13 mouse cellular contexts compared by ENCODE assay signal in the genomic region with DNA sequence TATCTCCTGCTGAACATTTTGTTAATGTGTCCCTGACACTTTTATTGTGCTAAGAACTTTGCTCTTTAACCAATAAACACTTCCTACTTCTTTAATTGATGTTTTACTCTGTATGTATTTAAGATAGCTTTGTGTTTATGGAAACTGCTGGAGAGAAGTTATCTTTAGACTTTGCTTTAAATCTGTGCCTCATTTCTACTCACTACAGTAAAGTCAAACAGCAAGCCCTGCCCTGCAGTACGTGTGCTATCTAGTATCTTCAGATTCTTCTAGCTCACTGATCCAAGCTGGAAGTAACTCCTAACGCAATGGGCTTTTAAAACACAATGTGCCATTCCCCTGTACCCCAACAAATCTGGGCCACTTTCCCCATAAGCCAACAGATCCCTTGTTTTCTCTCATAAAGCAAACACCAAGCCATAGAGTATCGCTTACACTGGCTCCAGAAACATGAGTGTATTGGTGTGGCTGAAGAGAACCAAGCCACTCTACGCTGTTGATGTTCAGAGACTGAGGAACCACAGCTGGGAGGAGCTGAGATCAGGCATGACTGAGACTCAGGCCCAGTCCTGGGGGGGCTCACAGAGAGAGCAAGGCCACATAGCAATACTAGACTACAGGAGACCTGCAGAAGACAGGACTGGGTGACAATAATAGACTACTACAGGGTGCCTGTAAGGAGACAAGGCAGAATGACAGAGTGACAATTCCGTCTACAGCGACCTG. TPM values are rescaled to one million over a fixed set of nuclear protein-coding genes. Genes with fewer than 3 reads are reported as not detected.
A peak's percentile ranks its signal among the peaks of the same experiment; 100 is the strongest.
DNase-seq lines count a peak whose midpoint lies in the region; ATAC-seq and TF ChIP-seq lines count a peak whose summit lies in the region.
"Had no signal": no experiment of that assay in that cellular context is flagged by ENCODE, and none has a peak within 500 bp of the region (broad histone marks: within the 10 kb centered on the region; RNA-seq: fewer than 3 reads in every experiment).

No protein-coding gene starts in this region.

- ATAC-seq in liver, embryonic 16.5 days (ENCODE audit: low read depth) = no peak
- no peak for ATAC-seq in hindbrain, postnatal 0 days
- ATAC-seq: inflammation-experienced regulatory T-cells, adult 6 months had no signal

- H3K4me2 ChIP-seq in liver, embryonic 16.5 days (ENCODE audit: low read depth, low read length) = no peak overlapping the region
- no peak overlapping the region for H3K4me2 ChIP-seq in hindbrain, postnatal 0 days (ENCODE audit: low read depth, low read length)
- H3K4me2 ChIP-seq: heart, embryonic 12.5 days; lung, embryonic 14.5 days; neural tube, embryonic 13.5 days had no signal

- TF ChIP-seq CTCF in layer of hippocampus, adult 2 months (conservative IDR thresholded peaks at IDR 0.05) = no peak
- no peak for TF ChIP-seq CTCF in hindbrain, postnatal 0 days (IDR thresholded peaks at IDR 0.05; ENCODE audit: low read depth)

- peak overlapping the region; percentile 82 for H3K27ac ChIP-seq in layer of hippocampus, adult 2 months
- peak overlapping the region; percentile 64 for H3K27ac ChIP-seq in liver, embryonic 16.5 days (ENCODE audit: low read length)
- no peak overlapping the region for H3K27ac ChIP-seq in hindbrain, postnatal 0 days
- H3K27ac ChIP-seq: neural tube, embryonic 13.5 days had no signal

- H3K27me3 ChIP-seq in liver, embryonic 16.5 days (ENCODE audit: control insufficient read depth, insufficient read depth, low read depth, low read length) = no peaks in the 10 kb centered on the region
- H3K27me3 ChIP-seq in hindbrain, postnatal 0 days (ENCODE audit: insufficient read depth, low read length) = no peaks in the 10 kb centered on the region
- H3K27me3 ChIP-seq: heart, embryonic 12.5 days; neural tube, embryonic 13.5 days had no signal

- WGBS in liver, embryonic 16.5 days (ENCODE audit: insufficient replicate concordance) = 62% methylated on average over 6 of the region's 6 CpGs
- WGBS in hindbrain, postnatal 0 days = 89% methylated on average over 6 of the region's 6 CpGs

- no peak overlapping the region for H3K4me3 ChIP-seq in layer of hippocampus, adult 2 months
- H3K4me3 ChIP-seq in liver, embryonic 16.5 days (ENCODE audit: low read depth, low read length) = no peak overlapping the region
- H3K4me3 ChIP-seq in hindbrain, postnatal 0 days (ENCODE audit: low read length) = no peak overlapping the region
- H3K4me3 ChIP-seq: heart, embryonic 12.5 days; neural tube, embryonic 13.5 days had no signal

- no peak overlapping the region for H3K9ac ChIP-seq in liver, embryonic 16.5 days (ENCODE audit: low read depth, low read length)
- no peak overlapping the region for H3K9ac ChIP-seq in hindbrain, postnatal 0 days (replicated peaks; ENCODE audit: low read length)
- H3K9ac ChIP-seq: heart, embryonic 12.5 days; lung, embryonic 14.5 days; neural tube, embryonic 13.5 days had no signal

- H3K36me3 ChIP-seq in liver, embryonic 16.5 days (ENCODE audit: control insufficient read depth, insufficient read depth) = no peaks in the 10 kb centered on the region
- H3K36me3 ChIP-seq in hindbrain, postnatal 0 days (ENCODE audit: insufficient read depth, low read length) = no peaks in the 10 kb centered on the region
- H3K36me3 ChIP-seq: heart, embryonic 12.5 days; neural tube, embryonic 13.5 days had no signal

- peaks cover 28% of the 10 kb centered on the region for H3K4me1 ChIP-seq in liver, embryonic 16.5 days (ENCODE audit: control insufficient read depth, low read depth, low read length)
- H3K4me1 ChIP-seq in hindbrain, postnatal 0 days (ENCODE audit: insufficient read depth, low read length) = peaks cover 6% of the 10 kb centered on the region; the same call in 1 of the 2 replicates

- no peaks in the 10 kb centered on the region for H3K9me3 ChIP-seq in liver, embryonic 16.5 days (replicated peaks; ENCODE audit: control insufficient read depth, low read length)
- H3K9me3 ChIP-seq in hindbrain, postnatal 0 days (ENCODE audit: low read length) = no peaks in the 10 kb centered on the region
- H3K9me3 ChIP-seq: heart, embryonic 12.5 days; neural tube, embryonic 13.5 days had no signal

- DNase-seq in layer of hippocampus, adult 2 months (ENCODE audit: low spot score in 2 of 2) = no peak
- DNase-seq in layer of hippocampus, adult 9-11 months = no peak
- DNase-seq in spleen, postnatal 36 days (ENCODE audit: low spot score in 2 of 2) = peak; percentile 63 to 70
- no peak for DNase-seq in spleen, adult 12 weeks (ENCODE audit: low spot score)
- no peak for DNase-seq in left cerebral cortex, adult 9 months (ENCODE audit: low spot score in 2 of 2)
- no peak for DNase-seq in hindbrain, postnatal 0 days (ENCODE audit: low spot score)
- DNase-seq: adrenal gland, adult 2 months; cerebellum, adult 8-10 months; lung, embryonic 14.5 days had no signal

RNA-seq across cellular contexts. Expression of gene Tbc1d14, which starts 33.4 kb away (rescaled TPM):
- total RNA-seq in layer of hippocampus, adult 2 months (2021) = 100 to 1,000 TPM; 101 to 105 TPM
- 8.1 and 9.3 TPM in 2 replicates for polyA plus RNA-seq in liver, embryonic 16.5 days (2015; fragmentation: Nextera tagmentation; extraction: Ambion mirVana)
- total RNA-seq in hindbrain, postnatal 0 days (2014; rRNA removed) = 22.9 and 28.6 TPM in 2 replicates
- polyA plus RNA-seq in hindbrain, postnatal 0 days (2015; fragmentation: Nextera tagmentation; extraction: Ambion mirVana) = 43.2 and 46.4 TPM in 2 replicates

Comparison
In these comparisons a context has a peak if more than half of its experiments do, and no peak if none do; other contexts are left out.
1. DNase-seq: peak in spleen, postnatal 36 days (2 of 2); none in layer of hippocampus, adult 2 months (0 of 2), layer of hippocampus, adult 9-11 months (single experiment), spleen, adult 12 weeks (single experiment), left cerebral cortex, adult 9 months (0 of 2) and hindbrain, postnatal 0 days (single experiment).